Comparison of ENCODE assay signal across 7 mouse cellular contexts in genomic region chr9:108095518-108095917, GRCm38 (mm10). TPM values are rescaled to one million over a fixed set of nuclear protein-coding genes. Genes with fewer than 3 reads are reported as not detected.
DNase-seq lines count a peak whose midpoint lies in the region; ATAC-seq and TF ChIP-seq lines count a peak whose summit lies in the region.

No protein-coding gene starts in this region.

- DNase-seq in A20 (ENCODE audit: low read depth, low spot score), result peak; percentile 75
- DNase-seq in cerebellum, adult 9-11 months, result peak; percentile 79
- peak; percentile 66 for DNase-seq in gastrocnemius, postnatal 10 days
- DNase-seq in kidney, adult 2 months, result peak; percentile 79
- DNase-seq in lung, postnatal 0 days (ENCODE audit: low spot score), result peak; percentile 90
- peak; percentile 85 for DNase-seq in retina, postnatal 1 day

- no peak overlapping the region; the same call in 1 of the 2 replicates for H3K27ac ChIP-seq in kidney, adult 2 months (ENCODE audit: insufficient read depth, low read depth, low read length)
- H3K27ac ChIP-seq in lung, postnatal 0 days (ENCODE audit: low read length), result no peak overlapping the region

- H3K9ac ChIP-seq in lung, postnatal 0 days (replicated peaks; ENCODE audit: low read depth), result no peak overlapping the region

- no peak for TF ChIP-seq EP300 in lung, postnatal 0 days (IDR thresholded peaks at IDR 0.05)

- TF ChIP-seq POLR2A in kidney, adult 2 months (IDR thresholded peaks at IDR 0.05; ENCODE audit: low read depth, low read length), result no peak

- peaks cover 54% of the 10 kb centered on the region for H3K4me1 ChIP-seq in E14TG2a.4 (replicated peaks; ENCODE audit: low read depth, low read length)
- H3K4me1 ChIP-seq in kidney, adult 2 months (ENCODE audit: control insufficient read depth, insufficient read depth, low read length), result peaks cover 8% of the 10 kb centered on the region
- no peaks in the 10 kb centered on the region; the same call in 1 of the 2 replicates for H3K4me1 ChIP-seq in lung, postnatal 0 days (ENCODE audit: insufficient read depth, low read depth, low read length)

- TF ChIP-seq CTCF in E14TG2a.4 (conservative IDR thresholded peaks at IDR 0.05; ENCODE audit: low read length), result peak; percentile 58
- TF ChIP-seq CTCF in kidney, adult 2 months (conservative IDR thresholded peaks at IDR 0.05; ENCODE audit: insufficient read depth, insufficient read length, low read depth, low read length), result peak; percentile 84
- TF ChIP-seq CTCF in lung, postnatal 0 days (IDR thresholded peaks at IDR 0.05), result peak; percentile 82

- H3K4me2 ChIP-seq in lung, postnatal 0 days (replicated peaks; ENCODE audit: low read depth, low read length), result peak overlapping the region; percentile 97

- H3K27me3 ChIP-seq in E14TG2a.4 (ENCODE audit: insufficient read depth, low read length), result peaks cover 3% of the 10 kb centered on the region; the same call in 1 of the 2 replicates
- no peaks in the 10 kb centered on the region for H3K27me3 ChIP-seq in kidney, adult 2 months (replicated peaks; ENCODE audit: control insufficient read depth, insufficient read depth, low read length)
- no peaks in the 10 kb centered on the region for H3K27me3 ChIP-seq in lung, postnatal 0 days (replicated peaks; ENCODE audit: insufficient read depth, low read length)

- peak; percentile 13 for ATAC-seq in lung, postnatal 0 days

- 2% methylated on average over 3 of the region's 3 CpGs for WGBS in kidney, adult 2 months
- 4% methylated on average over 3 of the region's 3 CpGs for WGBS in lung, postnatal 0 days

- H3K4me3 ChIP-seq in E14TG2a.4 (replicated peaks; ENCODE audit: low read length), result peak overlapping the region; percentile 97
- no peak overlapping the region for H3K4me3 ChIP-seq in kidney, adult 2 months (ENCODE audit: insufficient read depth, low read depth, low read length)
- peak overlapping the region; percentile 62 for H3K4me3 ChIP-seq in lung, postnatal 0 days (ENCODE audit: low read depth, low read length)

- H3K36me3 ChIP-seq in E14TG2a.4 (ENCODE audit: insufficient read depth, low read length), result peaks cover 28% of the 10 kb centered on the region
- no peaks in the 10 kb centered on the region; the same call in 1 of the 2 replicates for H3K36me3 ChIP-seq in kidney, adult 2 months (ENCODE audit: control insufficient read depth, insufficient read depth, low read length)
- peaks cover 10% of the 10 kb centered on the region; the same call in 1 of the 2 replicates for H3K36me3 ChIP-seq in lung, postnatal 0 days (ENCODE audit: insufficient read depth, low read length)

- no peaks in the 10 kb centered on the region for H3K9me3 ChIP-seq in E14TG2a.4 (ENCODE audit: low read length)
- H3K9me3 ChIP-seq in lung, postnatal 0 days (ENCODE audit: low read length), result no peaks in the 10 kb centered on the region

RNA-seq across cellular contexts. Expression of gene Apeh, which starts 1.1 kb away (rescaled TPM):
- 10 to 100 TPM; 33.9 to 36.6 TPM for total RNA-seq in gastrocnemius, postnatal 10 days (2021)
- polyA plus RNA-seq in kidney, adult 2 months (2012; rRNA removed), result 299 and 327 TPM in 2 replicates
- polyA plus RNA-seq in lung, postnatal 0 days (2015; fragmentation: Nextera tagmentation; extraction: Ambion mirVana), result 29.3 and 34.6 TPM in 2 replicates

RNA-seq across cellular contexts. Expression of gene Rnf123, which starts 12.4 kb away (rescaled TPM):
- total RNA-seq in gastrocnemius, postnatal 10 days (2021), result 100 to 1,000 TPM; 153 to 172 TPM
- 92.1 and 106 TPM in 2 replicates for polyA plus RNA-seq in kidney, adult 2 months (2012; rRNA removed)
- 19.7 and 20.4 TPM in 2 replicates for polyA plus RNA-seq in lung, postnatal 0 days (2015; fragmentation: Nextera tagmentation; extraction: Ambion mirVana)

RNA-seq across cellular contexts. Expression of gene Mst1, which starts 15.3 kb away (rescaled TPM):
- total RNA-seq in gastrocnemius, postnatal 10 days (2021), result under 1 TPM in 1 of 2 experiments, not detected in 1; 0.11 TPM
- polyA plus RNA-seq in kidney, adult 2 months (2012; rRNA removed), result 0.31 and 0.39 TPM in 2 replicates
- polyA plus RNA-seq in lung, postnatal 0 days (2015; fragmentation: Nextera tagmentation; extraction: Ambion mirVana), result 0.62 and 1.1 TPM in 2 replicates

RNA-seq across cellular contexts. Expression of gene Amigo3, which starts 42.6 kb away (rescaled TPM):
- total RNA-seq in gastrocnemius, postnatal 10 days (2021), result 1 to 10 TPM; 2.6 to 3.6 TPM
- 1.2 and 1.3 TPM in 2 replicates for polyA plus RNA-seq in kidney, adult 2 months (2012; rRNA removed)
- 1.6 and 1.7 TPM in 2 replicates for polyA plus RNA-seq in lung, postnatal 0 days (2015; fragmentation: Nextera tagmentation; extraction: Ambion mirVana)

RNA-seq across cellular contexts. Expression of gene Gmppb, which starts 46.5 kb away (rescaled TPM):
- 10 to 100 TPM in 1 of 2 experiments, 1 to 10 TPM in 1; 8.6 to 10.6 TPM for total RNA-seq in gastrocnemius, postnatal 10 days (2021)
- polyA plus RNA-seq in kidney, adult 2 months (2012; rRNA removed), result 14.0 and 16.0 TPM in 2 replicates
- polyA plus RNA-seq in lung, postnatal 0 days (2015; fragmentation: Nextera tagmentation; extraction: Ambion mirVana), result 25.5 and 26.5 TPM in 2 replicates
